Mouse (Mus musculus): ENCODE results near the gene Lama1. TPM values are rescaled to one million over a fixed set of nuclear protein-coding genes. Genes with fewer than 3 reads are reported as not detected.
A peak's percentile ranks its signal among the peaks of the same experiment; 100 is the strongest.
"Not testable (repeated sequence)": the region's sequence is repeated elsewhere in the genome, so short reads cannot be mapped to it uniquely, and the experiment has no call there.

Lama1 gene
- polyA plus RNA-seq, 1 experiment from 2014 or later: 60.4 TPM

DNA sequence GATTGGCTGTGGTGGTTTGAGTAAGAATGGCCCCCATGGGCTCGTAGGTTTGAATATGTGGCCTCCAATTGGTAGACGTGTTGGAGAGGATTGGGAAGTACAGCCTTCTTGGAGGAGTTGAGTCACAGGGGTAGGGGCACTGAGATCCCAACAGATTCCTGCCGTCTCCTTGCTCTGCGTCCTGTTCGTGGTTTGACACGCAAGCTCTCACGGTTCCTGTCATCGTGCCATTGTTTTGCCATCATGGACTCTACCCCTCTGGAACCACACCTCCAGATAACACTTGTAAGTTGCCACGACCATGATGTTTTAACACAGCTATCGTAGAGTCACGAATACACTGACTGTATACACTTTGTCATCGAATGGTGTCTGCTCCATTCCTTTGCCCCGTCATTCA is 141.9 kb downstream of the Lama1 start:
- ATAC-seq (ENCODE audit: low FRiP score, low TSS enrichment): no peak
- 0 out of 2 replicates have a peak, but pooled peaks cover 5% of the 10 kb centered on the region for H3K9me3 ChIP-seq (ENCODE audit: control insufficient read depth, low read length)
- H3K4me3 ChIP-seq (ENCODE audit: low read length): no peak overlapping the region
- H3K4me2 ChIP-seq (replicated peaks; ENCODE audit: low read depth, low read length): no peak overlapping the region
- H3K36me3 ChIP-seq (ENCODE audit: control insufficient read depth, insufficient read depth, low read length): peaks cover 2% of the 10 kb centered on the region
- no peak overlapping the region for H3K9ac ChIP-seq (ENCODE audit: low read depth, low read length)
- H3K27me3 ChIP-seq (ENCODE audit: control insufficient read depth, insufficient read depth, low read length): no peaks in the 10 kb centered on the region
- H3K4me1 ChIP-seq (ENCODE audit: control insufficient read depth, insufficient read depth, low read length): no peaks in the 10 kb centered on the region
- 88% methylated on average over 13 of the region's 13 CpGs for WGBS
- H3K27ac ChIP-seq (ENCODE audit: low read depth, low read length): no peak overlapping the region

- H3K4me2 ChIP-seq (replicated peaks; ENCODE audit: low read depth, low read length); H3K9me3 ChIP-seq (ENCODE audit: control insufficient read depth, low read length); H3K36me3 ChIP-seq (ENCODE audit: control insufficient read depth, insufficient read depth, low read length); H3K9ac ChIP-seq (ENCODE audit: low read depth, low read length); H3K4me1 ChIP-seq (ENCODE audit: control insufficient read depth, insufficient read depth, low read length); H3K27ac ChIP-seq (ENCODE audit: low read depth, low read length); H3K27me3 ChIP-seq (ENCODE audit: control insufficient read depth, insufficient read depth, low read length); H3K4me3 ChIP-seq (ENCODE audit: low read length); ATAC-seq (ENCODE audit: low FRiP score, low TSS enrichment): not testable (repeated sequence)
- 95% methylated on average over 2 of the region's 2 CpGs for WGBS
These were observed 144.4 kb downstream of the Lama1 start for GRCm38 (mm10) chr17:67841494-67841893.

DNA sequence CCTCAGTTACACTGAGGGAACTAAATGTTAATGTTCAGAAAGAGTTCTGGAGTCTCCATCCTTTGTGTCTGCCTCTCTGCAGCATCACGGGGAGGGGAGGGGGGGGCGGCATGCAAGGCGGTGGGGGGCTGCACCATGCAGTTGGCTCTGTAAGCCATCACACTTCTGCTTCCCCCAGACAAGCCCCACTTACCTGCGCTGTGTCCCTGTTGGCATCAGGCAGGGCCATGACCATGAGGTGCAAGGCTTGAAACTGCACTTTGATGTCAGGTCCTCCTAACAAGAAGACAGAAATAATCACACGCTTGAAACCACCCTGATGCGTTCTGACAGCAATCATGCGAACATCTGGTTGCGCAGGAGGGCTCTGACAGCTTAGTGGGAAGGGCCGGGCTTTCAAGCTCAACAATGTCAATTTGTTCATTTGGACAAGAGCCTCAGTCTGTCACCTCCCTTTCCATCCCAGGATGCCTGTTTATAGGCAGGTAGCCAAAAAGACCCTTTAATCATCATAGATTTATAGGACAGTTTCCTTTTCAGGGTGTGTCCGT is 164.1 kb downstream of the Lama1 start:
- ATAC-seq (ENCODE audit: low FRiP score, low TSS enrichment): no peak
- no peaks in the 10 kb centered on the region for H3K9me3 ChIP-seq (ENCODE audit: control insufficient read depth, low read length)
- H3K27me3 ChIP-seq (ENCODE audit: control insufficient read depth, insufficient read depth, low read length): no peaks in the 10 kb centered on the region
- no peak overlapping the region for H3K9ac ChIP-seq (ENCODE audit: low read depth, low read length)
- H3K4me2 ChIP-seq (replicated peaks; ENCODE audit: low read depth, low read length): no peak overlapping the region
- H3K36me3 ChIP-seq (ENCODE audit: control insufficient read depth, insufficient read depth, low read length): peaks cover 27% of the 10 kb centered on the region; the same call in 1 of the 2 replicates
- H3K4me1 ChIP-seq (ENCODE audit: control insufficient read depth, insufficient read depth, low read length): no peaks in the 10 kb centered on the region
- WGBS: 90% methylated on average over 10 of the region's 10 CpGs
- H3K4me3 ChIP-seq (ENCODE audit: low read length): no peak overlapping the region
- H3K27ac ChIP-seq (ENCODE audit: low read depth, low read length): no peak overlapping the region

DNA sequence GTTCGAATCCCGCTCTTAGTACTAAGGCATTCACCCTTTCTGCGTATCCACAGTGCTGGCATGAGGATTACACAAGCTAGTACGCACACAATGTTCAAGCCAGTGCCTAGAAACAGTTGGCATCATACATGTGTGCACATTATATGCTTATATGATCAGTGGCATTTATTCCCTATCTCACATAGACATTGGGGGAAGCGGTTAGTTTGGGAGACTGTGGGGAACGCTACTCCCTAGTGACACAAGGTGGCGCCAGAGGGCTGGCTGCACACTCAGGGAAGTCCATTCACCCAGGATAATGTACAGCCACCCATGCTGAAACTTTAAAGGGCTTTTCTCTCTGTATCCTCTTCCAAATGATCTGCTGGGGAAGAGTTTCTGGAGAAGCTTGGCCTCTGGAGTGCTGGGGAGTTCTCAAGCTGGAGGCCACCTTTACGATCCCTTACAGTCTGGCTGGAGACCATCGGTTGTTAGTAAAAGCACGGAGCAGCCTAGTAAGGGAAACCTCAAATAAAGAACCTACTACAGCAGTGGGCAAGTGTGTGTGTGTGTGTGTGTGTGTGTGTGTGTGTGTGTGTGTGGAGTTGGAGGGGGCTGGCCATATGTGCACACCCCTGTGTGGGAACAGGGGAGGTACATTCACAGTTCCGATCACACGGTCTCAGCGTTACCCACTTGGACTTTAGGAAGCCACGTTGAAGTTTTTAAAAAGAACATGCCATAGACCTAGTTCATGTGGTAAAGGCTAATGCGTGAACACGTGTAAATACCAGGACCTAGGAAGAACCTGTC is 164.9 kb downstream of the Lama1 start:
- Histone ChIP-seq H3K27ac (ENCODE audit: low read depth, low read length) (no peak overlapping the region), H3K36me3 (ENCODE audit: control insufficient read depth, insufficient read depth, low read length) (peaks cover 25% of the 10 kb centered on the region; the same call in 1 of the 2 replicates), H3K9ac (ENCODE audit: low read depth, low read length) (no peak overlapping the region), H3K4me3 (ENCODE audit: low read length) (no peak overlapping the region), H3K27me3 (ENCODE audit: control insufficient read depth, insufficient read depth, low read length) (no peaks in the 10 kb centered on the region), H3K4me2 (replicated peaks; ENCODE audit: low read depth, low read length) (no peak overlapping the region), H3K9me3 (ENCODE audit: control insufficient read depth, low read length) (no peaks in the 10 kb centered on the region), H3K4me1 (ENCODE audit: control insufficient read depth, insufficient read depth, low read length) (0 out of 2 replicates have a peak, but pooled peaks cover under 1% of the 10 kb centered on the region)
- 81% methylated on average over 16 of the region's 16 CpGs for WGBS
- ATAC-seq (ENCODE audit: low FRiP score, low TSS enrichment): peak; percentile 84

- H3K4me1 ChIP-seq (ENCODE audit: control insufficient read depth, insufficient read depth, low read length): 0 out of 2 replicates have a peak, but pooled peaks cover 3% of the 10 kb centered on the region
- no peak overlapping the region for H3K9ac ChIP-seq (ENCODE audit: low read depth, low read length)
- no peaks in the 10 kb centered on the region for H3K27me3 ChIP-seq (ENCODE audit: control insufficient read depth, insufficient read depth, low read length)
- H3K4me2 ChIP-seq (replicated peaks; ENCODE audit: low read depth, low read length): no peak overlapping the region
- 93% methylated on average over 10 of the region's 10 CpGs for WGBS
- no peaks in the 10 kb centered on the region; the same call in 1 of the 2 replicates for H3K9me3 ChIP-seq (ENCODE audit: control insufficient read depth, low read length)
- ATAC-seq (ENCODE audit: low FRiP score, low TSS enrichment): no peak
- no peak overlapping the region for H3K27ac ChIP-seq (ENCODE audit: low read depth, low read length)
- no peak overlapping the region for H3K4me3 ChIP-seq (ENCODE audit: low read length)
- H3K36me3 ChIP-seq (ENCODE audit: control insufficient read depth, insufficient read depth, low read length): peaks cover 24% of the 10 kb centered on the region; the same call in 1 of the 2 replicates
These were observed 167.3 kb downstream of the Lama1 start for GRCm38 (mm10) chr17:67864363-67864762.

DNA sequence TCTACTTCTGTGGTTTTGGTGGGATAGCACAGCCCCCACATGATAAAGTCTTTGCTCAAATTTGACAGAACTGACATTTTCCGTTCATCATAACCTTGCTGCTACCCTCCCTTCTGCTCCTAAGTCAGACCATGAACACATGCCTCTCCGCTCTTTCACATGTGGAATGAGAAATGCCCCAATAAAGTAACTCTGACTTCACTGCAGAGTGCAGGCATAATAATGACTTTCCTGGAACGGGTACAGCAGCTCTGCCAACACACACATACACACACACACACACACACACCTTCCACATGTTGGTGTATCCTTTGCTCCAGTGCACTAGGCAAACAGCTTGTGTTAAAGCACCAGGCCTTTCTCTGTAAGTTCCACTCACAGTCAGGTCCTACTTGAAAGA is 167.9 kb downstream of the Lama1 start:
- Histone ChIP-seq H3K4me3 (ENCODE audit: low read length) (no peak overlapping the region), H3K27ac (ENCODE audit: low read depth, low read length) (no peak overlapping the region), H3K9ac (ENCODE audit: low read depth, low read length) (no peak overlapping the region), H3K4me2 (replicated peaks; ENCODE audit: low read depth, low read length) (no peak overlapping the region), H3K36me3 (ENCODE audit: control insufficient read depth, insufficient read depth, low read length) (peaks cover 25% of the 10 kb centered on the region; the same call in 1 of the 2 replicates), H3K27me3 (ENCODE audit: control insufficient read depth, insufficient read depth, low read length) (no peaks in the 10 kb centered on the region), H3K9me3 (ENCODE audit: control insufficient read depth, low read length) (no peaks in the 10 kb centered on the region; the same call in 1 of the 2 replicates), H3K4me1 (ENCODE audit: control insufficient read depth, insufficient read depth, low read length) (0 out of 2 replicates have a peak, but pooled peaks cover 3% of the 10 kb centered on the region)
- 83% methylated on average over 3 of the region's 3 CpGs for WGBS
- ATAC-seq (ENCODE audit: low FRiP score, low TSS enrichment): no peak

- H3K4me3 ChIP-seq (ENCODE audit: low read length): no peak overlapping the region
- no peak overlapping the region for H3K27ac ChIP-seq (ENCODE audit: low read depth, low read length)
- no peak overlapping the region for H3K9ac ChIP-seq (ENCODE audit: low read depth, low read length)
- H3K4me2 ChIP-seq (replicated peaks; ENCODE audit: low read depth, low read length): no peak overlapping the region
- 0 out of 2 replicates have a peak, but pooled peaks cover 3% of the 10 kb centered on the region for H3K4me1 ChIP-seq (ENCODE audit: control insufficient read depth, insufficient read depth, low read length)
- 50% methylated on average over 9 of the region's 9 CpGs for WGBS
- no peak for ATAC-seq (ENCODE audit: low FRiP score, low TSS enrichment)
- H3K36me3 ChIP-seq (ENCODE audit: control insufficient read depth, insufficient read depth, low read length): peaks cover 28% of the 10 kb centered on the region
- H3K27me3 ChIP-seq (ENCODE audit: control insufficient read depth, insufficient read depth, low read length): no peaks in the 10 kb centered on the region
- H3K9me3 ChIP-seq (ENCODE audit: control insufficient read depth, low read length): no peaks in the 10 kb centered on the region; the same call in 1 of the 2 replicates
These were observed 169.0 kb downstream of the Lama1 start for GRCm38 (mm10) chr17:67866026-67866425.

- peak; percentile 40; the same call in 1 of the 2 replicates for ATAC-seq (ENCODE audit: low FRiP score, low TSS enrichment)
- H3K4me3 ChIP-seq (ENCODE audit: low read length): no peak overlapping the region
- H3K9ac ChIP-seq (ENCODE audit: low read depth, low read length): no peak overlapping the region
These were observed 169.6 kb downstream of the Lama1 start for GRCm38 (mm10) chr17:67866541-67867241.

More at GRCm38 (mm10) chr17:67866541-67867241, 169.6 kb downstream of the Lama1 start:
- H3K36me3 ChIP-seq (ENCODE audit: control insufficient read depth, insufficient read depth, low read length): peaks cover 35% of the 10 kb centered on the region
- H3K27me3 ChIP-seq (ENCODE audit: control insufficient read depth, insufficient read depth, low read length): no peaks in the 10 kb centered on the region
- no peaks in the 10 kb centered on the region; the same call in 1 of the 2 replicates for H3K9me3 ChIP-seq (ENCODE audit: control insufficient read depth, low read length)
- H3K4me2 ChIP-seq (replicated peaks; ENCODE audit: low read depth, low read length): 0 out of 2 replicates have a peak overlapping the region, but pooled peaks have one; percentile 0
- H3K4me1 ChIP-seq (ENCODE audit: control insufficient read depth, insufficient read depth, low read length): 0 out of 2 replicates have a peak, but pooled peaks cover 3% of the 10 kb centered on the region
- WGBS: 41% methylated on average over 20 of the region's 20 CpGs
- H3K27ac ChIP-seq (ENCODE audit: low read depth, low read length): peak overlapping the region; percentile 6; the same call in 1 of the 2 replicates

Measured in kidney, embryonic 14.5 days (tissue).